Mouse (Mus musculus) lung, embryonic 14.5 days (tissue): ENCODE results near the gene Tmem139. TPM values are rescaled to one million over a fixed set of nuclear protein-coding genes. Genes with fewer than 3 reads are reported as not detected.

Experiments
- ATAC-seq: fragments of 200-750 bp; cut with Nextera tagmentation; 2 replicates; pipeline ENCODE4 v1.8.0; 2017; ENCODE audit warnings: mild to moderate bottlenecking, moderate TSS enrichment, moderate library complexity; ENCODE audit not compliant: insufficient read depth
- DNase-seq: peaks from one replicate; pipeline ENCODE4 v3.0.0-alpha.2; 2015
- H3K27ac ChIP-seq: fragments of 300-500 bp; sonication (generic); 2 replicates; pipeline ENCODE4 v1.5.1; 2014; ENCODE audit warnings: low read depth, mild to moderate bottlenecking, moderate library complexity
- H3K27me3 ChIP-seq: fragments of 300-500 bp; sonication (generic); 2 replicates; pipeline ENCODE4 v1.6.1; 2014; ENCODE audit warnings: low read length, control low read depth; ENCODE audit not compliant: insufficient read depth
- H3K36me3 ChIP-seq: fragments of 300-500 bp; sonication (generic); 2 replicates; pipeline ENCODE4 v1.6.1; 2014; ENCODE audit warnings: control low read depth; ENCODE audit not compliant: insufficient read depth
- H3K4me1 ChIP-seq: fragments of 300-500 bp; sonication (generic); 2 replicates; pipeline ENCODE4 v1.6.1; 2014; ENCODE audit warnings: antibody characterized with exemption, control low read depth; ENCODE audit not compliant: insufficient read depth
- H3K4me2 ChIP-seq: fragments of 300-500 bp; sonication (generic); 2 replicates; pipeline ENCODE4 v1.6.1; 2014; ENCODE audit warnings: mild to moderate bottlenecking
- H3K4me3 ChIP-seq: fragments of 300-500 bp; sonication (generic); 2 replicates; pipeline ENCODE4 v1.5.1; 2014; ENCODE audit warnings: low read depth, low read length
- H3K9ac ChIP-seq: fragments of 300-500 bp; sonication (generic); 2 replicates; pipeline ENCODE4 v1.6.1; 2014
- H3K9me3 ChIP-seq: fragments of 300-500 bp; sonication (generic); 2 replicates; pipeline ENCODE4 v1.6.1; 2016; ENCODE audit warnings: low read depth, low read length, control low read depth
- CTCF ChIP-seq: IDR thresholded peaks from 2 replicates; pipeline ENCODE4 v1.5.1; 2016; ENCODE audit warnings: antibody characterized with exemption, low read depth
- WGBS: fragments of 180-500 bp; shearing (Covaris S2); extraction: QIAGEN DNeasy Blood & Tissue Kit; methylation state at CpG from one replicate; pipeline ENCODE4 v1.1.7; 2014; 5-methylcytosine and 5-hydroxymethylcytosine counted together
- polyA plus RNA-seq: library from polyadenylated mRNA; unstranded; fragments of >200 nt; fragmentation: Nextera tagmentation; extraction: Ambion mirVana; gene quantifications from 2 replicates; pipeline ENCODE4 v1.2.1, GENCODE M21; 2014

The Tmem139 gene
- polyA plus RNA-seq, 1 experiment from 2014 or later: 1.9 TPM

- ATAC-seq (peak; percentile 60; the same call in 1 of the 2 replicates), DNase-seq (peak; percentile 75)
- Histone ChIP-seq H3K4me3 (no peak overlapping the region), H3K27me3 (no peaks in the 10 kb centered on the region), H3K9ac (no peak overlapping the region), H3K27ac (no peak overlapping the region), H3K4me2 (0 out of 2 replicates have a peak overlapping the region, but pooled peaks have one; percentile 7), H3K9me3 (no peaks in the 10 kb centered on the region), H3K36me3 (no peaks in the 10 kb centered on the region), H3K4me1 (no peaks in the 10 kb centered on the region)
- TF ChIP-seq CTCF: peak; percentile 74
- 13% methylated on average over 11 of the region's 11 CpGs for WGBS
These were observed 4.4 kb upstream of the Tmem139 start for GRCm38 (mm10) chr6:42257303-42257863.

- Histone ChIP-seq H3K36me3 (no peaks in the 10 kb centered on the region), H3K4me2 (no peak overlapping the region), H3K9me3 (no peaks in the 10 kb centered on the region), H3K9ac (no peak overlapping the region), H3K27ac (no peak overlapping the region), H3K4me3 (no peak overlapping the region), H3K4me1 (no peaks in the 10 kb centered on the region), H3K27me3 (no peaks in the 10 kb centered on the region)
- no peak for TF ChIP-seq CTCF
- WGBS: 42% methylated on average over 6 of the region's 6 CpGs
- ATAC-seq: no peak
- no peak for DNase-seq
These were observed 1.3 kb upstream of the Tmem139 start for GRCm38 (mm10) chr6:42260430-42260829.

- no peaks in the 10 kb centered on the region for H3K9me3 ChIP-seq
- peak; percentile 95 for TF ChIP-seq CTCF
- peak; percentile 99 for ATAC-seq
These were observed 3.0 kb downstream of the Tmem139 start, which contains the start of gene Casp2 for GRCm38 (mm10) chr6:42264626-42265312. Casp2 (plus strand) TSS chr6:42264985.

GRCm38 (mm10) chr6:42265391-42266330 is 3.9 kb downstream of the Tmem139 start:
- peak overlapping the region; percentile 90 for H3K4me2 ChIP-seq
- H3K4me1 ChIP-seq: no peaks in the 10 kb centered on the region
- DNase-seq (peak; percentile 57), ATAC-seq (no peak)
- H3K27me3 ChIP-seq: no peaks in the 10 kb centered on the region
- H3K36me3 ChIP-seq: peaks cover 34% of the 10 kb centered on the region
- no peaks in the 10 kb centered on the region for H3K9me3 ChIP-seq
- H3K4me3 ChIP-seq: peak overlapping the region; percentile 84
- H3K27ac ChIP-seq: peak overlapping the region; percentile 92
- under 1% methylated on average over 21 of the region's 21 CpGs for WGBS
- no peak for TF ChIP-seq CTCF
- H3K9ac ChIP-seq: peak overlapping the region; percentile 92

More at GRCm38 (mm10) chr6:42264626-42265312, 3.0 kb downstream of the Tmem139 start, which contains the start of gene Casp2:
- Histone ChIP-seq H3K36me3 (peaks cover 26% of the 10 kb centered on the region), H3K4me2 (peak within 1 kb of the TSS; percentile 90), H3K4me3 (peak within 1 kb of the TSS; percentile 84), H3K27me3 (no peaks in the 10 kb centered on the region), H3K4me1 (no peaks in the 10 kb centered on the region), H3K27ac (peak within 1 kb of the TSS; percentile 92), H3K9ac (peak within 1 kb of the TSS; percentile 92)
- DNase-seq: peak; percentile 100
- WGBS: 0% methylated on average over 47 of the region's 51 CpGs

GRCm38 (mm10) chr6:42270817-42271216 is 9.0 kb downstream of the Tmem139 start:
- TF ChIP-seq CTCF: no peak
- ATAC-seq: no peak

GRCm38 (mm10) chr6:42276151-42276550 is 14.4 kb downstream of the Tmem139 start:
- TF ChIP-seq CTCF: no peak
- ATAC-seq (no peak), DNase-seq (peak; percentile 72)
- H3K9ac ChIP-seq: no peak overlapping the region
- no peak overlapping the region for H3K4me2 ChIP-seq
- 29% methylated on average over 2 of the region's 2 CpGs for WGBS
- no peaks in the 10 kb centered on the region for H3K27me3 ChIP-seq
- no peaks in the 10 kb centered on the region for H3K9me3 ChIP-seq
- H3K4me1 ChIP-seq: no peaks in the 10 kb centered on the region
- H3K36me3 ChIP-seq: peaks cover 90% of the 10 kb centered on the region
- no peak overlapping the region for H3K4me3 ChIP-seq
- no peak overlapping the region for H3K27ac ChIP-seq

More at GRCm38 (mm10) chr6:42270817-42271216, 9.0 kb downstream of the Tmem139 start:
- no peak overlapping the region for H3K9ac ChIP-seq
- no peaks in the 10 kb centered on the region for H3K4me1 ChIP-seq
- no peaks in the 10 kb centered on the region for H3K9me3 ChIP-seq
- no peak overlapping the region for H3K4me3 ChIP-seq
- no peak overlapping the region for H3K4me2 ChIP-seq
- no peak for DNase-seq
- H3K27me3 ChIP-seq: no peaks in the 10 kb centered on the region
- H3K27ac ChIP-seq: no peak overlapping the region
- H3K36me3 ChIP-seq: peaks cover 79% of the 10 kb centered on the region
